Mouse (Mus musculus) gastrocnemius, postnatal 14 days (tissue): ENCODE results near the gene Tgm1. TPM values are rescaled to one million over a fixed set of nuclear protein-coding genes. Genes with fewer than 3 reads are reported as not detected.
A peak's percentile ranks its signal among the peaks of the same experiment; 100 is the strongest.

ENCODE experiments used
- DNase-seq: peaks from one replicate; pipeline ENCODE4 v3.0.0; 2021; ENCODE audit warnings: mixed read lengths
- intact Hi-C: fragments of 180-260 bp; cut with DNase I; formaldehyde crosslinking; loops from one replicate; pipeline ENCODE4 v1.15.1; 2025; ENCODE audit warnings: low total_unique reads
- total RNA-seq, 2 experiments: library from RNA; stranded (reverse); gene quantifications; 2 replicates each; pipeline ENCODE4 v1.2.3; 2021

Tgm1 gene
- total RNA-seq, 2 experiments from 2014 or later: 0.16 to 0.35 TPM

GRCm38 (mm10) chr14:55689433-55689832 is 24.3 kb downstream of the Tgm1 start:
- intact Hi-C loops: no loop called here
- DNase-seq: no peak

- no peak for DNase-seq
- intact Hi-C loops: loop anchor here (5.0 kb wide), 1 partner anchor 60 kb away; no protein-coding TSS in a partner anchor
These were observed 31.6 kb downstream of the Tgm1 start for GRCm38 (mm10) chr14:55682118-55682493.

- intact Hi-C loops: loop anchor here (5.0 kb wide), 1 partner anchor 61 kb away; no protein-coding TSS in a partner anchor
- peak; percentile 89 for DNase-seq
These were observed 32.3 kb downstream of the Tgm1 start, which contains the start of gene Tinf2 for GRCm38 (mm10) chr14:55681160-55682117. Gene Tinf2, minus strand, starts transcription at chr14:55681820.

GRCm38 (mm10) chr14:55677615-55678014 is 36.1 kb downstream of the Tgm1 start:
- no peak for DNase-seq
- intact Hi-C loops: no loop called here

- intact Hi-C loops: no loop called here
These were observed 41.0 kb downstream of the Tgm1 start for GRCm38 (mm10) chr14:55672741-55673060.

GRCm38 (mm10) chr14:55671833-55672740 is 41.6 kb downstream of the Tgm1 start, which contains the start of the genes Gmpr2 and Nedd8:
Gene Gmpr2, plus strand, starts transcription at chr14:55671941.
Gene Nedd8, minus strand, starts transcription at chr14:55672124.
- peak; percentile 87 for DNase-seq
- intact Hi-C loops: no loop called here

More at GRCm38 (mm10) chr14:55672741-55673060, 41.0 kb downstream of the Tgm1 start:
- no peak for DNase-seq

GRCm38 (mm10) chr14:55671486-55671832 is 42.3 kb downstream of the Tgm1 start:
- intact Hi-C loops: no loop called here
- no peak for DNase-seq

GRCm38 (mm10) chr14:55660636-55661035 is 53.1 kb downstream of the Tgm1 start:
- intact Hi-C loops: no loop called here
- no peak for DNase-seq

- DNase-seq: peak; percentile 81
- intact Hi-C loops: no loop called here
These were observed 53.7 kb downstream of the Tgm1 start, which contains the start of gene Mdp1 for GRCm38 (mm10) chr14:55659960-55660573. Gene Mdp1, minus strand, starts transcription at chr14:55660508.

- intact Hi-C loops: no loop called here
- no peak for DNase-seq
These were observed 55.7 kb downstream of the Tgm1 start for GRCm38 (mm10) chr14:55658011-55658410.

- intact Hi-C loops: no loop called here
These were observed 56.8 kb downstream of the Tgm1 start for GRCm38 (mm10) chr14:55656935-55657334.

GRCm38 (mm10) chr14:55651528-55651927 is 62.2 kb downstream of the Tgm1 start:
- intact Hi-C loops: no loop called here
- no peak for DNase-seq

More at GRCm38 (mm10) chr14:55656935-55657334, 56.8 kb downstream of the Tgm1 start:
- DNase-seq: no peak

Other genes starting within 250 kb of the Tgm1 start
- 10 to 100 TPM; 30.5 to 40.5 TPM for gene Dhrs4, start 235.2 kb downstream of the Tgm1 start, total RNA-seq
- 1 to 10 TPM in 1 of 2 experiments, under 1 TPM in 1; 0.74 to 1.3 TPM for gene Carmil3, start 223.3 kb downstream of the Tgm1 start, total RNA-seq
- gene Cpne6, start 203.5 kb downstream of the Tgm1 start, total RNA-seq: under 1 TPM in 1 of 2 experiments, not detected in 1; 0.16 TPM
- not detected for gene Nrl, start 188.9 kb downstream of the Tgm1 start, total RNA-seq
- gene Pck2, start 173.7 kb downstream of the Tgm1 start, total RNA-seq: 10 to 100 TPM; 11.5 to 13.8 TPM
- gene Dcaf11, start 153.9 kb downstream of the Tgm1 start, total RNA-seq: 10 to 100 TPM; 76.5 to 87.8 TPM
- not detected for gene A730061H03Rik, start 153.5 kb downstream of the Tgm1 start, total RNA-seq
- 100 to 1,000 TPM; 415 to 455 TPM for gene Fitm1, start 138.3 kb downstream of the Tgm1 start, total RNA-seq
- 10 to 100 TPM; 48.3 to 49.7 TPM for gene Psme1, start 135.8 kb downstream of the Tgm1 start, total RNA-seq
- gene Emc9, start 128.6 kb downstream of the Tgm1 start, total RNA-seq: 10 to 100 TPM; 38.6 to 39.4 TPM
- 10 to 100 TPM; 57.5 to 63.2 TPM for gene Psme2, start 122.8 kb downstream of the Tgm1 start, total RNA-seq
- gene Rnf31, start 122.2 kb downstream of the Tgm1 start, total RNA-seq: 10 to 100 TPM in 1 of 2 experiments, 1 to 10 TPM in 1; 9.4 to 11.7 TPM
- 1 to 10 TPM; 3.9 to 4.8 TPM for gene Irf9, start 110.4 kb downstream of the Tgm1 start, total RNA-seq
- gene Rec8, start 95.9 kb downstream of the Tgm1 start, total RNA-seq: under 1 TPM; 0.53 to 0.72 TPM
- 10 to 100 TPM; 52.5 to 62.0 TPM for gene Ipo4, start 78.0 kb downstream of the Tgm1 start, total RNA-seq
- under 1 TPM; 0.27 to 0.96 TPM for gene Gm49378, start 76.0 kb downstream of the Tgm1 start, total RNA-seq
- gene Tm9sf1, start 70.1 kb downstream of the Tgm1 start, total RNA-seq: 10 to 100 TPM; 21.5 TPM
- gene Tssk4, start 63.7 kb downstream of the Tgm1 start, total RNA-seq: under 1 TPM; 0.12 to 0.49 TPM
- gene Mdp1, start 53.4 kb downstream of the Tgm1 start, total RNA-seq: 10 to 100 TPM; 17.8 to 19.7 TPM
- gene Gmpr2, start 42.0 kb downstream of the Tgm1 start, total RNA-seq: 1 to 10 TPM; 4.0 to 4.3 TPM
- 100 to 1,000 TPM; 200 to 201 TPM for gene Nedd8, start 41.8 kb downstream of the Tgm1 start, total RNA-seq
- gene Tinf2, start 32.1 kb downstream of the Tgm1 start, total RNA-seq: 10 to 100 TPM; 10.3 to 11.2 TPM
- gene Rabggta, start 8.3 kb upstream of the Tgm1 start, total RNA-seq: 1 to 10 TPM; 8.2 to 9.3 TPM
- 10 to 100 TPM; 28.5 to 30.2 TPM for gene Dhrs1, start 31.8 kb upstream of the Tgm1 start, total RNA-seq
- gene Nop9, start 31.8 kb upstream of the Tgm1 start, total RNA-seq: 10 to 100 TPM; 12.1 to 13.9 TPM
- gene Cideb, start 44.5 kb upstream of the Tgm1 start, total RNA-seq: not detected
- under 1 TPM in 1 of 2 experiments, not detected in 1; 0.12 TPM for gene Ltb4r2, start 47.5 kb upstream of the Tgm1 start, total RNA-seq
- gene Ltb4r1, start 52.0 kb upstream of the Tgm1 start, total RNA-seq: under 1 TPM; 0.22 to 0.39 TPM
- gene Adcy4, start 70.2 kb upstream of the Tgm1 start, total RNA-seq: 1 to 10 TPM; 7.1 to 8.6 TPM
- 1 to 10 TPM; 2.4 to 2.6 TPM for gene Ripk3, start 74.9 kb upstream of the Tgm1 start, total RNA-seq
- 1 to 10 TPM; 7.4 to 7.5 TPM for gene Nfatc4, start 109.2 kb upstream of the Tgm1 start, total RNA-seq
- gene Nynrin, start 140.1 kb upstream of the Tgm1 start, total RNA-seq: 1 to 10 TPM; 7.2 to 7.5 TPM
- gene Cbln3, start 170.5 kb upstream of the Tgm1 start, total RNA-seq: under 1 TPM; 0.11 to 0.12 TPM
- 1 to 10 TPM; 7.1 to 8.2 TPM for gene Khnyn, start 171.0 kb upstream of the Tgm1 start, total RNA-seq
- gene Sdr39u1, start 186.4 kb upstream of the Tgm1 start, total RNA-seq: 10 to 100 TPM; 82.6 to 85.7 TPM
- 1 to 10 TPM; 7.6 to 9.9 TPM for gene Cma1, start 230.7 kb upstream of the Tgm1 start, total RNA-seq
- gene Cma2, start 237.1 kb upstream of the Tgm1 start, total RNA-seq: under 1 TPM in 1 of 2 experiments, not detected in 1; 0.57 TPM